In the genomic region with DNA sequence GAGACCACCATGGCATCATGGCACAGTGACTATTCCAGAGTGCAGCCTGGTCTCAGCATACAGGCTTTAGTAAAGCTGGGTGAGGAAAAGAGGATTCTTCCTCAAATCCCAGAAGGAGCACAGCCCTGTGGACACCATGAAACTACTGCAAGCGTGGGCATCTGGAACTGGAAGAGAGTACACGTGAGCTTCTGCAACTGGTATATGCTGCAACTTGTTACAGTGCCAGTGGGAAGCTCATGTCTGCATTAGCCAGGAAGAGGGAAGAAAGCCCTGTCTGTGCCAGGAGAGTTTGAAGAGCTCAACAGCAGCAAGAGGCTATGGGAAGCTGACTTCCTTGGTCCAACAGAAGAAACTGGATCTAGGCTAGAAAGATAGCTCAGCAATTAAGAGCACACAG, we compare ENCODE assay signal across 18 mouse cellular contexts. TPM values are rescaled to one million over a fixed set of nuclear protein-coding genes. Genes with fewer than 3 reads are reported as not detected.
A peak's percentile ranks its signal among the peaks of the same experiment; 100 is the strongest.
DNase-seq lines count a peak whose midpoint lies in the region; ATAC-seq lines count a peak whose summit lies in the region.
"Had no signal": no experiment of that assay in that cellular context is flagged by ENCODE, and none has a peak within 500 bp of the region (broad histone marks: within the 10 kb centered on the region; RNA-seq: fewer than 3 reads in every experiment).

No protein-coding gene starts in this region.

- peak overlapping the region; percentile 67; the same call in 1 of the 2 replicates for H3K4me3 ChIP-seq in forebrain, embryonic 10.5 days
- H3K4me3 ChIP-seq in forebrain, embryonic 16.5 days (replicated peaks; ENCODE audit: low read length) = no peak overlapping the region
- peak overlapping the region; percentile 65; the same call in 1 of the 2 replicates for H3K4me3 ChIP-seq in intestine, embryonic 15.5 days (replicated peaks)
- H3K4me3 ChIP-seq in intestine, embryonic 16.5 days (ENCODE audit: low read length) = no peak overlapping the region
- H3K4me3 ChIP-seq in megakaryocyte, embryonic 14.5 days (replicated peaks) = peak overlapping the region; percentile 91

- DNase-seq in forebrain, embryonic 10.5 days (ENCODE audit: extremely low spot score, low spot score) = no peak
- peak; percentile 52 for DNase-seq in telencephalon, adult 2 months (ENCODE audit: low read depth, low spot score)
- DNase-seq in adrenal gland, adult 8-10 months = no peak
- DNase-seq: adrenal gland, postnatal 25 days; gastrocnemius, postnatal 36 days; kidney, adult 8-10 months; lung, postnatal 4 days; retina, postnatal 1 day had no signal

- H3K27ac ChIP-seq in forebrain, embryonic 10.5 days = no peak overlapping the region
- H3K27ac ChIP-seq in forebrain, embryonic 16.5 days (ENCODE audit: low read length) = no peak overlapping the region
- no peak overlapping the region for H3K27ac ChIP-seq in intestine, embryonic 15.5 days
- no peak overlapping the region for H3K27ac ChIP-seq in intestine, embryonic 16.5 days (ENCODE audit: low read length)
- H3K27ac ChIP-seq: liver, embryonic 15.5 days had no signal

- H3K4me2 ChIP-seq in forebrain, embryonic 16.5 days (ENCODE audit: low read length) = no peak overlapping the region
- no peak overlapping the region for H3K4me2 ChIP-seq in intestine, embryonic 15.5 days (replicated peaks)
- no peak overlapping the region for H3K4me2 ChIP-seq in intestine, embryonic 16.5 days (ENCODE audit: low read depth, low read length)

- peaks cover 51% of the 10 kb centered on the region for H3K27me3 ChIP-seq in forebrain, embryonic 10.5 days (ENCODE audit: poor library complexity, severe bottlenecking)
- no peaks in the 10 kb centered on the region for H3K27me3 ChIP-seq in forebrain, embryonic 16.5 days (replicated peaks; ENCODE audit: control insufficient read depth, insufficient read depth, low read length)
- H3K27me3 ChIP-seq in intestine, embryonic 15.5 days (replicated peaks) = 0 out of 2 replicates have a peak, but pooled peaks cover 6% of the 10 kb centered on the region
- H3K27me3 ChIP-seq in intestine, embryonic 16.5 days (replicated peaks; ENCODE audit: control insufficient read depth, insufficient read depth, low read length) = no peaks in the 10 kb centered on the region; the same call in 1 of the 2 replicates
- peaks cover 55% of the 10 kb centered on the region for H3K27me3 ChIP-seq in megakaryocyte, embryonic 14.5 days (replicated peaks)

- no peaks in the 10 kb centered on the region for H3K9me3 ChIP-seq in forebrain, embryonic 10.5 days
- H3K9me3 ChIP-seq in forebrain, embryonic 16.5 days (ENCODE audit: control insufficient read depth, low read length) = no peaks in the 10 kb centered on the region
- no peaks in the 10 kb centered on the region for H3K9me3 ChIP-seq in intestine, embryonic 15.5 days
- no peaks in the 10 kb centered on the region for H3K9me3 ChIP-seq in intestine, embryonic 16.5 days (ENCODE audit: control insufficient read depth, low read length)
- H3K9me3 ChIP-seq in megakaryocyte, embryonic 14.5 days = no peaks in the 10 kb centered on the region
- H3K9me3 ChIP-seq: heart, embryonic 12.5 days; hindbrain, embryonic 10.5 days; liver, embryonic 15.5 days had no signal

- H3K4me1 ChIP-seq in forebrain, embryonic 10.5 days = peaks cover 17% of the 10 kb centered on the region
- H3K4me1 ChIP-seq in forebrain, embryonic 16.5 days (replicated peaks; ENCODE audit: control insufficient read depth, insufficient read depth, low read length) = peaks cover 4% of the 10 kb centered on the region
- peaks cover 9% of the 10 kb centered on the region; the same call in 1 of the 2 replicates for H3K4me1 ChIP-seq in intestine, embryonic 15.5 days (replicated peaks)
- H3K4me1 ChIP-seq in intestine, embryonic 16.5 days (ENCODE audit: control insufficient read depth, insufficient read depth, low read length) = peaks cover 4% of the 10 kb centered on the region; the same call in 1 of the 2 replicates
- H3K4me1 ChIP-seq in megakaryocyte, embryonic 14.5 days = peaks cover 44% of the 10 kb centered on the region

- ATAC-seq in forebrain, embryonic 16.5 days = no peak
- ATAC-seq in intestine, embryonic 15.5 days = no peak
- ATAC-seq in intestine, embryonic 16.5 days = no peak
- no peak for ATAC-seq in megakaryocyte, adult 5-6 weeks (ENCODE audit: poor library complexity, severe bottlenecking)

- H3K36me3 ChIP-seq in forebrain, embryonic 10.5 days (replicated peaks) = peaks cover 24% of the 10 kb centered on the region
- peaks cover 14% of the 10 kb centered on the region for H3K36me3 ChIP-seq in forebrain, embryonic 16.5 days (ENCODE audit: control insufficient read depth, insufficient read depth)
- peaks cover 16% of the 10 kb centered on the region for H3K36me3 ChIP-seq in intestine, embryonic 15.5 days
- peaks cover 6% of the 10 kb centered on the region; the same call in 1 of the 2 replicates for H3K36me3 ChIP-seq in intestine, embryonic 16.5 days (ENCODE audit: control insufficient read depth, insufficient read depth, low read length)
- H3K36me3 ChIP-seq in megakaryocyte, embryonic 14.5 days (replicated peaks; ENCODE audit: low read length) = peaks cover 25% of the 10 kb centered on the region

- whole genome bisulfite sequencing in forebrain, embryonic 10.5 days = 88% methylated on average over 2 of the region's 2 CpGs
- WGBS in forebrain, embryonic 16.5 days = 78% methylated on average over 2 of the region's 2 CpGs
- WGBS in intestine, embryonic 15.5 days = 76% methylated on average over 2 of the region's 2 CpGs
- WGBS in intestine, embryonic 16.5 days = 81% methylated on average over 2 of the region's 2 CpGs

- no peak overlapping the region for H3K9ac ChIP-seq in forebrain, embryonic 16.5 days (replicated peaks; ENCODE audit: low read depth, low read length)
- no peak overlapping the region for H3K9ac ChIP-seq in intestine, embryonic 15.5 days
- no peak overlapping the region for H3K9ac ChIP-seq in intestine, embryonic 16.5 days (ENCODE audit: low read depth, low read length)

RNA-seq across cellular contexts. Expression of a gene that starts 1.0 kb away (rescaled TPM):
- 36.3 and 37.5 TPM in 2 replicates for polyA plus RNA-seq in forebrain, embryonic 10.5 days (2016; fragmentation: Nextera tagmentation; extraction: Ambion mirVana)
- polyA plus RNA-seq in forebrain, embryonic 16.5 days (2015; fragmentation: Nextera tagmentation; extraction: Ambion mirVana) = 67.8 and 77.7 TPM in 2 replicates
- polyA plus RNA-seq in intestine, embryonic 15.5 days (2015; fragmentation: Nextera tagmentation; extraction: Ambion mirVana) = 38.6 and 42.5 TPM in 2 replicates
- 44.2 and 45.8 TPM in 2 replicates for polyA plus RNA-seq in intestine, embryonic 16.5 days (2015; fragmentation: Nextera tagmentation; extraction: Ambion mirVana)
- polyA plus RNA-seq in megakaryocyte, embryonic 14.5 days (2012; ENCODE audit: insufficient read depth, low replicate concordance) = 74.3 and 79.5 TPM in 2 replicates
- total RNA-seq in megakaryocyte, adult 5-6 weeks (2015) = 30.4 and 38.4 TPM in 2 replicates
- total RNA-seq in megakaryocyte, adult 5-6 weeks (2017) = 29.1 and 32.3 TPM in 2 replicates
- total RNA-seq in adrenal gland, adult 8-10 months (2022) = 100 to 1,000 TPM; 120 to 179 (median 148) TPM

RNA-seq across cellular contexts. Expression of a gene that starts 5.4 kb away (rescaled TPM):
- polyA plus RNA-seq in forebrain, embryonic 10.5 days (2016; fragmentation: Nextera tagmentation; extraction: Ambion mirVana) = not detected in 2 replicates
- not detected in 2 replicates for polyA plus RNA-seq in forebrain, embryonic 16.5 days (2015; fragmentation: Nextera tagmentation; extraction: Ambion mirVana)
- polyA plus RNA-seq in intestine, embryonic 15.5 days (2015; fragmentation: Nextera tagmentation; extraction: Ambion mirVana) = 1.8 and 4.7 TPM in 2 replicates
- 2.2 and 4.2 TPM in 2 replicates for polyA plus RNA-seq in intestine, embryonic 16.5 days (2015; fragmentation: Nextera tagmentation; extraction: Ambion mirVana)
- polyA plus RNA-seq in megakaryocyte, embryonic 14.5 days (2012; ENCODE audit: insufficient read depth, low replicate concordance) = 15.0 and 32.0 TPM in 2 replicates
- total RNA-seq in megakaryocyte, adult 5-6 weeks (2015) = 3,591 and 4,679 TPM in 2 replicates
- 682 and 1,100 TPM in 2 replicates for total RNA-seq in megakaryocyte, adult 5-6 weeks (2017)
- total RNA-seq in adrenal gland, adult 8-10 months (2022) = 1 to 10 TPM in 2 of 4 experiments, under 1 TPM in 2; 0.32 to 3.7 (median 1.3) TPM
- total RNA-seq: CH12.LX had no signal
- polyA plus RNA-seq: hindbrain, embryonic 10.5 days had no signal

RNA-seq across cellular contexts. Expression of a gene that starts 13.0 kb away (rescaled TPM):
- polyA plus RNA-seq in forebrain, embryonic 10.5 days (2016; fragmentation: Nextera tagmentation; extraction: Ambion mirVana) = 23.8 and 26.4 TPM in 2 replicates
- polyA plus RNA-seq in forebrain, embryonic 16.5 days (2015; fragmentation: Nextera tagmentation; extraction: Ambion mirVana) = 35.6 and 42.7 TPM in 2 replicates
- polyA plus RNA-seq in intestine, embryonic 15.5 days (2015; fragmentation: Nextera tagmentation; extraction: Ambion mirVana) = 43.5 and 48.2 TPM in 2 replicates
- polyA plus RNA-seq in intestine, embryonic 16.5 days (2015; fragmentation: Nextera tagmentation; extraction: Ambion mirVana) = 49.1 and 49.8 TPM in 2 replicates
- polyA plus RNA-seq in megakaryocyte, embryonic 14.5 days (2012; ENCODE audit: insufficient read depth, low replicate concordance) = 2.5 and 3.4 TPM in 2 replicates
- 5.0 and 6.7 TPM in 2 replicates for total RNA-seq in megakaryocyte, adult 5-6 weeks (2015)
- total RNA-seq in megakaryocyte, adult 5-6 weeks (2017) = 7.2 and 8.8 TPM in 2 replicates
- total RNA-seq in adrenal gland, adult 8-10 months (2022) = 10 to 100 TPM; 42.2 to 52.5 (median 51.1) TPM

RNA-seq across cellular contexts. Expression of a gene that starts 29.6 kb away (rescaled TPM):
- 7.8 and 9.7 TPM in 2 replicates for polyA plus RNA-seq in forebrain, embryonic 10.5 days (2016; fragmentation: Nextera tagmentation; extraction: Ambion mirVana)
- 26.9 and 38.4 TPM in 2 replicates for polyA plus RNA-seq in forebrain, embryonic 16.5 days (2015; fragmentation: Nextera tagmentation; extraction: Ambion mirVana)
- 12.2 and 16.4 TPM in 2 replicates for polyA plus RNA-seq in intestine, embryonic 15.5 days (2015; fragmentation: Nextera tagmentation; extraction: Ambion mirVana)
- polyA plus RNA-seq in intestine, embryonic 16.5 days (2015; fragmentation: Nextera tagmentation; extraction: Ambion mirVana) = 11.8 and 12.5 TPM in 2 replicates
- 3.6 and 6.2 TPM in 2 replicates for polyA plus RNA-seq in megakaryocyte, embryonic 14.5 days (2012; ENCODE audit: insufficient read depth, low replicate concordance)
- 0.47 TPM in 1 of 2 replicates, not detected in the other for total RNA-seq in megakaryocyte, adult 5-6 weeks (2015)
- not detected in 2 replicates for total RNA-seq in megakaryocyte, adult 5-6 weeks (2017)
- 10 to 100 TPM; 23.2 to 50.0 (median 34.4) TPM for total RNA-seq in adrenal gland, adult 8-10 months (2022)
- total RNA-seq: neutrophil, adult 5-6 weeks had no signal

RNA-seq across cellular contexts. Expression of a gene that starts 30.6 kb away (rescaled TPM):
- polyA plus RNA-seq in forebrain, embryonic 10.5 days (2016; fragmentation: Nextera tagmentation; extraction: Ambion mirVana) = 57.7 and 70.3 TPM in 2 replicates
- 64.3 and 64.6 TPM in 2 replicates for polyA plus RNA-seq in forebrain, embryonic 16.5 days (2015; fragmentation: Nextera tagmentation; extraction: Ambion mirVana)
- 38.9 and 39.8 TPM in 2 replicates for polyA plus RNA-seq in intestine, embryonic 15.5 days (2015; fragmentation: Nextera tagmentation; extraction: Ambion mirVana)
- polyA plus RNA-seq in intestine, embryonic 16.5 days (2015; fragmentation: Nextera tagmentation; extraction: Ambion mirVana) = 47.1 and 51.4 TPM in 2 replicates
- polyA plus RNA-seq in megakaryocyte, embryonic 14.5 days (2012; ENCODE audit: insufficient read depth, low replicate concordance) = 103 and 163 TPM in 2 replicates
- total RNA-seq in megakaryocyte, adult 5-6 weeks (2015) = 56.3 and 67.0 TPM in 2 replicates
- total RNA-seq in megakaryocyte, adult 5-6 weeks (2017) = 66.2 and 81.0 TPM in 2 replicates
- 100 to 1,000 TPM in 1 of 4 experiments, 10 to 100 TPM in 3; 71.6 to 115 (median 85.4) TPM for total RNA-seq in adrenal gland, adult 8-10 months (2022)

Comparison
In these comparisons a context has a peak if more than half of its experiments do, and no peak if none do; other contexts are left out.
1. H3K4me3 ChIP-seq: peak in forebrain, embryonic 10.5 days (single experiment), intestine, embryonic 15.5 days (single experiment) and megakaryocyte, embryonic 14.5 days (single experiment); none in forebrain, embryonic 16.5 days (single experiment) and intestine, embryonic 16.5 days (single experiment).